Mouse (Mus musculus) forebrain, embryonic 13.5 days (tissue): ENCODE data around the gene Brpf1. TPM values are rescaled to one million over a fixed set of nuclear protein-coding genes. Genes with fewer than 3 reads are reported as not detected.
"Not testable (repeated sequence)": the region's sequence is repeated elsewhere in the genome, so short reads cannot be mapped to it uniquely, and the experiment has no call there.

Source experiments
- ATAC-seq: fragments of 200-750 bp; cut with Nextera tagmentation; 2 replicates; pipeline ENCODE4 v1.8.0; 2017
- H3K27ac ChIP-seq: fragments of 300-500 bp; sonication (generic); 2 replicates; pipeline ENCODE4 v1.5.1; 2015; ENCODE audit warnings: inconsistent platforms, mild to moderate bottlenecking, moderate library complexity
- H3K27me3 ChIP-seq: fragments of 300-500 bp; sonication (generic); 2 replicates; pipeline ENCODE4 v1.6.1; 2015; ENCODE audit warnings: mild to moderate bottlenecking, inconsistent platforms
- H3K36me3 ChIP-seq: fragments of 300-500 bp; sonication (generic); 2 replicates; pipeline ENCODE4 v1.6.1; 2015; ENCODE audit warnings: mild to moderate bottlenecking, inconsistent platforms; ENCODE audit not compliant: poor library complexity, severe bottlenecking
- H3K4me1 ChIP-seq: fragments of 300-500 bp; sonication (generic); 2 replicates; pipeline ENCODE4 v1.6.1; 2015; ENCODE audit warnings: inconsistent platforms
- H3K4me2 ChIP-seq: fragments of 300-500 bp; sonication (generic); 2 replicates; pipeline ENCODE4 v1.6.1; 2015; ENCODE audit warnings: inconsistent platforms, mild to moderate bottlenecking, moderate library complexity
- H3K4me3 ChIP-seq: fragments of 300-500 bp; sonication (generic); 2 replicates; pipeline ENCODE4 v1.5.1; 2015; ENCODE audit warnings: mild to moderate bottlenecking, inconsistent platforms
- H3K9ac ChIP-seq: fragments of 300-500 bp; sonication (generic); 2 replicates; pipeline ENCODE4 v1.6.1; 2015; ENCODE audit warnings: mild to moderate bottlenecking, inconsistent platforms
- H3K9me3 ChIP-seq: fragments of 300-500 bp; sonication (generic); replicated peaks from 2 replicates; pipeline ENCODE4 v1.6.1; 2016; ENCODE audit warnings: inconsistent platforms
- WGBS: fragments of 180-500 bp; shearing (Covaris S2); methylation state at CpG from one replicate; pipeline ENCODE4 v1.1.7; 2015; 5-methylcytosine and 5-hydroxymethylcytosine counted together
- polyA plus RNA-seq: library from polyadenylated mRNA; unstranded; fragments of >200 nt; fragmentation: Nextera tagmentation; extraction: Ambion mirVana; gene quantifications from 2 replicates; pipeline ENCODE4 v1.2.1, GENCODE M21; 2015

Gene Brpf1
- polyA plus RNA-seq, 1 experiment from 2014 or later: 20.0 TPM

- no peak for ATAC-seq
- peaks cover 25% of the 10 kb centered on the region for H3K4me1 ChIP-seq
- peak overlapping the region; percentile 97 for H3K4me3 ChIP-seq
- H3K4me2 ChIP-seq: peak overlapping the region; percentile 100
- H3K9ac ChIP-seq: peak overlapping the region; percentile 96
- peaks cover 31% of the 10 kb centered on the region for H3K36me3 ChIP-seq
- 41% methylated on average over 5 of the region's 5 CpGs for WGBS
- H3K9me3 ChIP-seq: no peaks in the 10 kb centered on the region
- no peak overlapping the region for H3K27ac ChIP-seq
- no peaks in the 10 kb centered on the region for H3K27me3 ChIP-seq
These were observed 1.2 kb downstream of the Brpf1 start for GRCm38 (mm10) chr6:113308141-113308540.

GRCm38 (mm10) chr6:113315972-113316371 lies 9.0 kb downstream of the Brpf1 start:
- Histone ChIP-seq H3K27ac (no peak overlapping the region), H3K4me2 (no peak overlapping the region), H3K9me3 (no peaks in the 10 kb centered on the region), H3K4me3 (no peak overlapping the region), H3K27me3 (no peaks in the 10 kb centered on the region), H3K36me3 (peaks cover 92% of the 10 kb centered on the region), H3K9ac (no peak overlapping the region), H3K4me1 (no peaks in the 10 kb centered on the region)
- 96% methylated on average over 3 of the region's 3 CpGs for WGBS
- ATAC-seq: no peak

GRCm38 (mm10) chr6:113326533-113327315 lies 19.8 kb downstream of the Brpf1 start, which contains the start of gene Ogg1:
Ogg1 (plus strand) TSS chr6:113326972.
- no peaks in the 10 kb centered on the region for H3K27me3 ChIP-seq
- H3K27ac ChIP-seq: peak within 1 kb of the TSS; percentile 91
- H3K9me3 ChIP-seq: no peaks in the 10 kb centered on the region
- peaks cover 55% of the 10 kb centered on the region for H3K36me3 ChIP-seq
- H3K9ac ChIP-seq: peak within 1 kb of the TSS; percentile 84
- peak within 1 kb of the TSS; percentile 59 for H3K4me3 ChIP-seq
- H3K4me2 ChIP-seq: peak within 1 kb of the TSS; percentile 92
- peak; percentile 99 for ATAC-seq
- peaks cover 17% of the 10 kb centered on the region for H3K4me1 ChIP-seq
- under 1% methylated on average over 51 of the region's 52 CpGs for WGBS

GRCm38 (mm10) chr6:113329396-113329795 lies 22.5 kb downstream of the Brpf1 start:
- Histone ChIP-seq H3K36me3 (peaks cover 45% of the 10 kb centered on the region), H3K9ac (no peak overlapping the region), H3K4me1 (peaks cover 27% of the 10 kb centered on the region), H3K4me3 (no peak overlapping the region), H3K4me2 (no peak overlapping the region), H3K27ac (no peak overlapping the region), H3K9me3 (no peaks in the 10 kb centered on the region), H3K27me3 (no peaks in the 10 kb centered on the region)
- WGBS: 96% methylated on average over 1 of the region's 1 CpGs
- ATAC-seq: no peak

- no peaks in the 10 kb centered on the region for H3K9me3 ChIP-seq
- H3K27me3 ChIP-seq: no peaks in the 10 kb centered on the region
- H3K9ac ChIP-seq: no peak overlapping the region
- no peak overlapping the region for H3K4me2 ChIP-seq
- H3K36me3 ChIP-seq: peaks cover 45% of the 10 kb centered on the region
- ATAC-seq: no peak
- no peak overlapping the region for H3K27ac ChIP-seq
- 74% methylated on average over 2 of the region's 2 CpGs for WGBS
- H3K4me1 ChIP-seq: peaks cover 22% of the 10 kb centered on the region
- H3K4me3 ChIP-seq: no peak overlapping the region
These were observed 23.6 kb downstream of the Brpf1 start for GRCm38 (mm10) chr6:113330547-113330946.

GRCm38 (mm10) chr6:113331721-113332120 lies 24.8 kb downstream of the Brpf1 start:
- no peak for ATAC-seq
- H3K4me2 ChIP-seq: no peak overlapping the region
- H3K9ac ChIP-seq: no peak overlapping the region
- H3K4me1 ChIP-seq: peaks cover 15% of the 10 kb centered on the region
- peaks cover 54% of the 10 kb centered on the region for H3K36me3 ChIP-seq
- H3K4me3 ChIP-seq: no peak overlapping the region
- no peaks in the 10 kb centered on the region for H3K9me3 ChIP-seq
- H3K27ac ChIP-seq: no peak overlapping the region
- H3K27me3 ChIP-seq: no peaks in the 10 kb centered on the region
- 87% methylated on average over 11 of the region's 11 CpGs for WGBS

GRCm38 (mm10) chr6:113332734-113333133 lies 25.8 kb downstream of the Brpf1 start:
- H3K9ac ChIP-seq, H3K9me3 ChIP-seq, H3K4me1 ChIP-seq, H3K4me3 ChIP-seq, H3K27me3 ChIP-seq, ATAC-seq, H3K4me2 ChIP-seq: not testable (repeated sequence)
- H3K27ac ChIP-seq: peak overlapping the region; percentile 51; the same call in 1 of the 2 replicates
- peaks cover 63% of the 10 kb centered on the region for H3K36me3 ChIP-seq
- WGBS: 71% methylated on average over 6 of the region's 6 CpGs

- peak overlapping the region; percentile 51 for H3K27ac ChIP-seq
- H3K27me3 ChIP-seq: no peaks in the 10 kb centered on the region
- no peaks in the 10 kb centered on the region for H3K9me3 ChIP-seq
- peaks cover 69% of the 10 kb centered on the region for H3K36me3 ChIP-seq
- ATAC-seq: peak; percentile 63
- 49% methylated on average over 14 of the region's 14 CpGs for WGBS
- peak overlapping the region; percentile 4; the same call in 1 of the 2 replicates for H3K4me2 ChIP-seq
- peaks cover 9% of the 10 kb centered on the region for H3K4me1 ChIP-seq
- H3K9ac ChIP-seq: no peak overlapping the region
- no peak overlapping the region for H3K4me3 ChIP-seq
These were observed 26.4 kb downstream of the Brpf1 start for GRCm38 (mm10) chr6:113333137-113333950.

- 85% methylated on average over 6 of the region's 6 CpGs for WGBS
- H3K36me3 ChIP-seq: peaks cover 70% of the 10 kb centered on the region
- no peak for ATAC-seq
- H3K4me1 ChIP-seq: peaks cover 9% of the 10 kb centered on the region
- H3K27me3 ChIP-seq: no peaks in the 10 kb centered on the region
- H3K9me3 ChIP-seq: no peaks in the 10 kb centered on the region
- H3K4me2 ChIP-seq: no peak overlapping the region
- H3K9ac ChIP-seq: no peak overlapping the region
- H3K27ac ChIP-seq: no peak overlapping the region
- H3K4me3 ChIP-seq: no peak overlapping the region
These were observed 27.3 kb downstream of the Brpf1 start for GRCm38 (mm10) chr6:113334216-113334615.

GRCm38 (mm10) chr6:113336852-113337620 lies 30.1 kb downstream of the Brpf1 start:
- ATAC-seq: no peak
- Histone ChIP-seq H3K4me3 (no peak overlapping the region), H3K9me3 (no peaks in the 10 kb centered on the region), H3K4me2 (no peak overlapping the region), H3K36me3 (peaks cover 66% of the 10 kb centered on the region), H3K9ac (no peak overlapping the region), H3K27me3 (no peaks in the 10 kb centered on the region), H3K4me1 (peaks cover 12% of the 10 kb centered on the region), H3K27ac (no peak overlapping the region)
- WGBS: 77% methylated on average over 8 of the region's 8 CpGs

GRCm38 (mm10) chr6:113341574-113341973 lies 34.6 kb downstream of the Brpf1 start:
- peaks cover 25% of the 10 kb centered on the region for H3K4me1 ChIP-seq
- peak overlapping the region; percentile 20; the same call in 1 of the 2 replicates for H3K4me2 ChIP-seq
- H3K4me3 ChIP-seq: no peak overlapping the region
- ATAC-seq: no peak
- WGBS: 92% methylated on average over 6 of the region's 6 CpGs
- H3K27ac ChIP-seq: no peak overlapping the region
- no peaks in the 10 kb centered on the region for H3K9me3 ChIP-seq
- 0 out of 2 replicates have a peak overlapping the region, but pooled peaks have one; percentile 12 for H3K9ac ChIP-seq
- no peaks in the 10 kb centered on the region for H3K27me3 ChIP-seq
- peaks cover 31% of the 10 kb centered on the region for H3K36me3 ChIP-seq
